Mouse (Mus musculus): Measurements from ENCODE around the gene Gckr.

DNA sequence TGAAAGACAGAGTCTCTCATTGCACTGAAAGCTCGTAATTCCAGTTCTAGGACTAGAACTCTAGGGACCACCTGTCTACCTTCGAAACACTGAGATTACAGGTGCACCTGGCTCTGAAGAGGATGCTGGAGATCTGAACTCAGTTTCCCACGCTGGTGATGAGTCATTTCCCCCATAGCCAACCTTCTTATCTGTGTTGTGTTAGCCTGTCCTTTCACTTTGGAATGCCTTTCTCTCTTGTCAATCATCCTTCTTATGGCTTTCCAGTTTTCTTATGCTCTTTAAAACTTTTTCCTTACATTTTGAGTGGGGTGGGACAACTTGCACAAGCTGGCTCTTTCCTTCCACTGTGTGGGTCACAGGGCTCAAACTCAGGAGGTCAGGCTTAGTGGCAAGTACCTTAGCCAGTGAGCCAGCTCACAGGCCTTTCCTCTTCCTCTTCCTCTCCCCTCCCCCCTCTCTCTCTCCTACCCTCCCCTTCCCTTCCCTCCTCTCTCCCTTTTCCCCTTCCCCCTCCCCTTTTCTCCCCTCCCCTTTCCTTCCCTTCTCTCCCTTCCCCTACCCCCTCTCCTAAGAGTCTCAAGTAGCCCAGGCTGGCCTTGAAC lies 7.5 kb upstream of the Gckr start:
- TF ChIP-seq POLR2A (IDR thresholded peaks at IDR 0.05; ENCODE audit: insufficient read length, low read depth) (no peak), POLR2AphosphoS2 (IDR thresholded peaks at IDR 0.05; ENCODE audit: insufficient read length, low read depth) (no peak), MAX (IDR thresholded peaks at IDR 0.05; ENCODE audit: low read depth) (no peak)
